Mouse (Mus musculus) CD4-positive naive resting alpha-beta T cell, adult 76 days (primary cell): ENCODE data around the gene Asic4. TPM values are rescaled to one million over a fixed set of nuclear protein-coding genes. Genes with fewer than 3 reads are reported as not detected.

Experiments used
- total RNA-seq: library from RNA; stranded (reverse); gene quantifications from one replicate; pipeline ENCODE4 v1.2.4, GENCODE M21; 2023

Gene Asic4
- not detected for total RNA-seq

DNA sequence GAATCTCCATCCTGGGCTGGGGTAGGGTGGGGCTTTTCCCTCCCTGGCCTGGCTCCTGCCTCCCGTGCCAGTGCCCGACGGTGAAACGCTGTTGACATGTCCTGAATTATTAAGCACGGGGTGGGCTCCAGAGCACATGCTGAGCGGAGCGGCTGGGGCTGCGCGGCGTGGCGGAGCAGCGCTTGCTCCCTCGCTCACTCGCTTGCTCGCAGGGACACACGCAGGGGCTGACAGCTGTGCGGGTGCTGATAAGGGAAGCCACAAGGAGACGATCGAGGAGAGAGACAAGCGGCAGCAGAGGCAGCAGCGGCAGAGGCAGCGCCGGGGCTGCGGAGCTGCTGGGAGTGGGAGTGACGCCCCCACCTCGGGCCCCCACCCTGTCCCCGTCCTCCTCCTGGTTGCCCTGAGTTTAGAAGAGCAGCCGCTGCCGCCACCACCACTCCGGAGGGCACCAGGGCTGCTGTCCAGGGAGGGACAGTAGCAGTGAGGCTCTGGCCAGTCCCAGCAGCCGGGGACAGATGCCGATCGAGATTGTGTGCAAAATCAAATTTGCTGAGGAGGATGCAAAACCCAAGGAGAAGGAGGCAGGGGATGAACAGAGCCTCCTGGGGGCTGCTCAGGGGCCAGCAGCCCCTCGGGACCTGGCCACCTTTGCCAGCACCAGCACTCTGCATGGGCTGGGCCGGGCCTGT lies at the start of gene Asic4:
Asic4 (plus strand) TSS at position 123 of the 692 bp plus-strand sequence.

GRCm38 (mm10) chr1:75435475-75436328 lies 14.5 kb upstream of the Asic4 start, which contains the start of gene Gmppa:
Gene Gmppa (plus strand): TSS chr1:75435930.

GRCm38 (mm10) chr1:75478916-75479634 lies 28.8 kb downstream of the Asic4 start, which contains the start of the genes Chpf and Tmem198:
Gene Chpf (minus strand): TSS chr1:75479307.
Gene Tmem198 (plus strand): TSS chr1:75479532.

DNA sequence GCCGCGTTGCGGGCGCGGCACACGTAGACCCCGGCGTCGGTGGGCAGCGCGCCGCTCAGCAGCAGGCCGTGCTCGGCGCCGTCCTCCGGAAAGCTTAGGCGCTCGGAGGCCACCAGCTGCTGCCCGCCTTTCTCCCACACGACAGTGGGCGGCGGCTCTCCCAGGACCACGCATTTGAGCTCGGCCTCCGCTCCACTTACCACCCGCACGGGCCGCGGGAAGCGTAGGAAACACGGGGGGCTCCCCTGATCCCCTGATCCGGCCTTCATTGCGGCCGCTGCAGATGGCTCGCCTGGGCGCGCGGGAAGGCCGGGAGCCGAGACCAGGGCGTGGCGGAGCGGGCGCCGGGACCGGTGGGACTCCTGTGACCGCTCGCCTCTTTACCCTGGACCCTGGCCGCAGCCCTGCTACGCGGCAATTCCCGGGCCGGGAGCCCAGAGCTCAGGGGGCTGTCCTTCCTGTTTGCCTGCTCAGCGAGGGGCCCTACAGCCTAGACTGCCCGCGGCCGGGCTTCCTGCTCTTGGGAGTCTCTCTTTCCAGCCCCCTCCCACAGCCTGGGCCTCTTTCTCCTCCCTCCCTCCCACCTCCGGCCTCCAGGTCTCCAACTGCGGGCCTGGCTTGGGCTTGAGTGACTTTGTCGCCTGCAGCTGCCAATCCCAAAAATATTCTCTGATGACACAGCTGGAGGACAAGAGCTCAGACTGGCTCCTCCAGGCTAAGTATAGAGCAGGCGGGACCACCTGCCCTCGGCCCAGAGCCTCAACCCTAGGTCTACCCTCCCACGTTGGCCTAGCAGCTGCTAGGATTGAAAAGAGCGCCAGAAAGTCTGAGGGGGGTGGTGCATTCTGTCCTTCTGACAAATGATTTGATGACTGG lies 56.0 kb downstream of the Asic4 start, which contains the start of gene Obsl1:
Obsl1 (minus strand) TSS at position 497 of the 876 bp plus-strand sequence.

GRCm38 (mm10) chr1:75507006-75507405 lies 56.8 kb downstream of the Asic4 start, which contains the start of gene Inha:
Gene Inha (plus strand): TSS chr1:75507077.

GRCm38 (mm10) chr1:75521321-75522031 lies 71.2 kb downstream of the Asic4 start, which contains the start of gene Stk11ip:
Gene Stk11ip (plus strand): TSS chr1:75521529.

Other genes starting within 250 kb of the Asic4 start
- gene Glb1l, start 239.6 kb upstream of the Asic4 start, total RNA-seq: 14.8 TPM
- gene Stk16, start 239.6 kb upstream of the Asic4 start, total RNA-seq: 55.9 TPM
- 183 TPM for gene Tuba4a, start 230.6 kb upstream of the Asic4 start, total RNA-seq
- not detected for gene A630095N17Rik, start 218.3 kb upstream of the Asic4 start, total RNA-seq
- 44.8 TPM for gene Dnajb2, start 214.0 kb upstream of the Asic4 start, total RNA-seq
- gene Ptprn, start 185.9 kb upstream of the Asic4 start, total RNA-seq: 0.41 TPM
- not detected for gene Resp18, start 172.0 kb upstream of the Asic4 start, total RNA-seq
- gene Dnpep, start 132.4 kb upstream of the Asic4 start, total RNA-seq: 34.7 TPM
- gene Des, start 90.1 kb upstream of the Asic4 start, total RNA-seq: not detected
- 0.70 TPM for gene Speg, start 75.1 kb upstream of the Asic4 start, total RNA-seq
- gene Gmppa, start 14.5 kb upstream of the Asic4 start, total RNA-seq: 44.5 TPM
- gene Chpf, start 28.9 kb downstream of the Asic4 start, total RNA-seq: 20.8 TPM
- 5.5 TPM for gene Tmem198, start 29.1 kb downstream of the Asic4 start, total RNA-seq
- gene Obsl1, start 56.0 kb downstream of the Asic4 start, total RNA-seq: 2.3 TPM
- 0.53 TPM for gene Inha, start 56.6 kb downstream of the Asic4 start, total RNA-seq
- gene Stk11ip, start 71.1 kb downstream of the Asic4 start, total RNA-seq: 116 TPM
- not detected for gene Slc4a3, start 95.8 kb downstream of the Asic4 start, total RNA-seq